9 mouse cellular contexts compared by ENCODE assay signal in the genomic region with DNA sequence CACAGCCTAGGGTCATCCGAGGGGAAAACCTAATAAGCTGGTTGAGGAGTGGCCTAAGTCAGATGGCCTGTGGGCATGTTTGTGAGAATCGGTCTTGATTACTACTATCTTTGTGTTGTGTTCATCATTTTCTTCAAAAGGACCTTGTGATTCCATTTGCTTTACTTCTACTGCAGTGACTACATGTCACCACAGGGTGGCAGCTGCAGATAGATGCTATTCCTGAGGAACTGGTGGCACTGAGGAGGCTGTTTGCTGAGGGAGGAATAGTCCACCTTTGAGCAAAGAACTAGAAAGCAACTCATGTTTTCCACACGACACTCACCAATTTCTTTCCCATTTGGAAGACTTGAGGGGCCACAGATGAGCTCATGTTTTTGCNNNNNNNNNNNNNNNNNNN. TPM values are rescaled to one million over a fixed set of nuclear protein-coding genes. Genes with fewer than 3 reads are reported as not detected.
DNase-seq lines count a peak whose midpoint lies in the region; ATAC-seq and TF ChIP-seq lines count a peak whose summit lies in the region.
"Had no signal": no experiment of that assay in that cellular context is flagged by ENCODE, and none has a peak within 500 bp of the region (broad histone marks: within the 10 kb centered on the region; RNA-seq: fewer than 3 reads in every experiment).

No protein-coding gene starts in this region.

- H3K27ac ChIP-seq in gastrocnemius, adult 2 months = no peak overlapping the region
- H3K27ac ChIP-seq in spleen, adult 2 months (ENCODE audit: insufficient read depth, low read length) = no peak overlapping the region
- H3K27ac ChIP-seq in limb, embryonic 14.5 days (replicated peaks; ENCODE audit: low read depth, low read length) = no peak overlapping the region
- H3K27ac ChIP-seq: limb, embryonic 13.5 days had no signal

- H3K4me1 ChIP-seq in spleen, adult 2 months (ENCODE audit: control insufficient read depth, insufficient read depth, insufficient read length) = no peaks in the 10 kb centered on the region
- H3K4me1 ChIP-seq in limb, embryonic 14.5 days (ENCODE audit: control insufficient read depth, insufficient read depth, low read length) = no peaks in the 10 kb centered on the region
- H3K4me1 ChIP-seq: limb, embryonic 13.5 days had no signal

- no peak overlapping the region for H3K4me2 ChIP-seq in limb, embryonic 14.5 days (replicated peaks; ENCODE audit: low read depth, low read length, severe bottlenecking)
- H3K4me2 ChIP-seq: limb, embryonic 13.5 days had no signal

- no peaks in the 10 kb centered on the region for H3K9me3 ChIP-seq in limb, embryonic 14.5 days (ENCODE audit: control insufficient read depth, low read length)
- H3K9me3 ChIP-seq: limb, embryonic 13.5 days had no signal

- ATAC-seq in limb, embryonic 14.5 days (ENCODE audit: low FRiP score, low read depth) = no peak

- H3K27me3 ChIP-seq in spleen, adult 2 months (ENCODE audit: control insufficient read depth, insufficient read depth, low read length) = no peaks in the 10 kb centered on the region
- no peaks in the 10 kb centered on the region for H3K27me3 ChIP-seq in limb, embryonic 14.5 days (ENCODE audit: control insufficient read depth, insufficient read depth, low read length)
- H3K27me3 ChIP-seq: limb, embryonic 13.5 days had no signal

- WGBS in spleen, adult 2 months = 86% methylated on average over 3 of the region's 3 CpGs
- WGBS in limb, embryonic 14.5 days = 59% methylated on average over 3 of the region's 3 CpGs

- TF ChIP-seq POLR2A in spleen, adult 2 months (IDR thresholded peaks at IDR 0.05; ENCODE audit: low read depth, low read length) = no peak
- TF ChIP-seq POLR2A in limb, embryonic 14.5 days (IDR thresholded peaks at IDR 0.05; ENCODE audit: borderline replicate concordance, extremely low read depth, insufficient read depth, insufficient read length) = no peak

- TF ChIP-seq CTCF in gastrocnemius, adult 2 months (IDR thresholded peaks at IDR 0.05) = peak; percentile 88
- TF ChIP-seq CTCF in spleen, adult 2 months (IDR thresholded peaks at IDR 0.05; ENCODE audit: extremely low read depth, insufficient read depth, insufficient read length, insufficient replicate concordance) = peak; percentile 26; the same call in 1 of the 2 replicates

- no peak overlapping the region for H3K9ac ChIP-seq in limb, embryonic 14.5 days (ENCODE audit: low read depth, low read length, severe bottlenecking)
- H3K9ac ChIP-seq: limb, embryonic 13.5 days had no signal

- no peak overlapping the region for H3K4me3 ChIP-seq in gastrocnemius, adult 2 months
- H3K4me3 ChIP-seq in spleen, adult 2 months (ENCODE audit: extremely low read depth, insufficient read depth, insufficient read length) = no peak overlapping the region
- no peak overlapping the region for H3K4me3 ChIP-seq in limb, embryonic 14.5 days (replicated peaks; ENCODE audit: low read length)
- H3K4me3 ChIP-seq: limb, embryonic 13.5 days had no signal

- H3K36me3 ChIP-seq in spleen, adult 2 months (ENCODE audit: control insufficient read depth, insufficient read depth, low read length) = peaks cover 32% of the 10 kb centered on the region
- H3K36me3 ChIP-seq in limb, embryonic 14.5 days (ENCODE audit: control insufficient read depth, insufficient read depth, low read length) = peaks cover 79% of the 10 kb centered on the region

- intact Hi-C loops in gastrocnemius, adult 2 months (cut with DNase I) = loop anchor here (2.0 kb wide), 1 partner anchor 502 kb away; no protein-coding TSS in a partner anchor
- intact Hi-C loops in gastrocnemius, postnatal 36 days (cut with DNase I) = no loop called here

- DNase-seq in gastrocnemius, adult 2 months = peak; percentile 44
- DNase-seq in gastrocnemius, postnatal 36 days = no peak
- peak in 1 of 2 experiments; percentile 15 for DNase-seq in spleen, adult 2 months (ENCODE audit: low read depth in 1 of 2, low spot score in 2 of 2)
- DNase-seq in spleen, postnatal 36 days (ENCODE audit: low spot score in 2 of 2) = no peak
- DNase-seq in embryo, embryonic 10.5 days (ENCODE audit: low spot score) = peak; percentile 57
- DNase-seq in limb, embryonic 14.5 days (ENCODE audit: low spot score) = peak; percentile 66
- DNase-seq in skeletal muscle tissue, adult 2 months (ENCODE audit: low read depth, low spot score) = peak; percentile 21
- no peak for DNase-seq in urinary bladder, postnatal 36 days (ENCODE audit: low spot score in 2 of 2)

RNA-seq across cellular contexts. Expression of gene Snx19, which starts 11.6 kb away (rescaled TPM):
- total RNA-seq in gastrocnemius, adult 2 months (2021) = 10 to 100 TPM; 20.9 to 22.7 TPM
- 10 to 100 TPM; 17.7 to 19.8 TPM for total RNA-seq in gastrocnemius, postnatal 36 days (2021)
- 6.8 and 7.0 TPM in 2 replicates for polyA plus RNA-seq in spleen, adult 2 months (2012; rRNA removed)
- 17.7 and 20.1 TPM in 2 replicates for polyA plus RNA-seq in limb, embryonic 14.5 days (2012; rRNA removed)
- 19.1 and 24.3 TPM in 2 replicates for polyA plus RNA-seq in limb, embryonic 14.5 days (2014; fragmentation: Nextera tagmentation; extraction: Ambion mirVana)

Comparison
In these comparisons a context has a peak if more than half of its experiments do, and no peak if none do; other contexts are left out.
1. DNase-seq: peak in gastrocnemius, adult 2 months (single experiment), embryo, embryonic 10.5 days (single experiment), limb, embryonic 14.5 days (single experiment) and skeletal muscle tissue, adult 2 months (single experiment); none in gastrocnemius, postnatal 36 days (0 of 2), spleen, postnatal 36 days (0 of 2) and urinary bladder, postnatal 36 days (0 of 2).